Mouse (Mus musculus) heart, postnatal 0 days (tissue): ENCODE data around the gene Kcnab3. TPM values are rescaled to one million over a fixed set of nuclear protein-coding genes. Genes with fewer than 3 reads are reported as not detected.
A peak's percentile ranks its signal among the peaks of the same experiment; 100 is the strongest.

Experiments
- ATAC-seq: fragments of 200-750 bp; cut with Nextera tagmentation; 2 replicates; pipeline ENCODE4 v1.8.0; 2017; ENCODE audit warnings: low read depth, moderate number of reproducible peaks, moderate library complexity; ENCODE audit not compliant: insufficient read depth
- DNase-seq: peaks from one replicate; pipeline ENCODE4 v3.0.0-alpha.2; 2016; ENCODE audit warnings: low spot score
- H3K27ac ChIP-seq: fragments of 300-500 bp; sonication (generic); 2 replicates; pipeline ENCODE4 v1.5.1; 2014; ENCODE audit warnings: low read depth, mild to moderate bottlenecking
- H3K27me3 ChIP-seq: fragments of 300-500 bp; sonication (generic); 2 replicates; pipeline ENCODE4 v1.6.1; 2014; ENCODE audit warnings: low read length, mixed read lengths; ENCODE audit not compliant: control insufficient read depth, insufficient read depth
- H3K36me3 ChIP-seq: fragments of 300-500 bp; sonication (generic); replicated peaks from 2 replicates; pipeline ENCODE4 v1.6.1; 2014; ENCODE audit warnings: low read length, mixed read lengths; ENCODE audit not compliant: control insufficient read depth, insufficient read depth
- H3K4me1 ChIP-seq: fragments of 300-500 bp; sonication (generic); 2 replicates; pipeline ENCODE4 v1.6.1; 2014; ENCODE audit warnings: antibody characterized with exemption; ENCODE audit not compliant: control insufficient read depth, insufficient read depth
- H3K4me2 ChIP-seq: fragments of 300-500 bp; sonication (generic); 2 replicates; pipeline ENCODE4 v1.6.1; 2014; ENCODE audit warnings: low read depth, mild to moderate bottlenecking, low read length, moderate library complexity
- H3K4me3 ChIP-seq: fragments of 300-500 bp; sonication (generic); 2 replicates; pipeline ENCODE4 v1.5.1; 2014; ENCODE audit warnings: low read depth, low read length
- H3K9ac ChIP-seq: fragments of 300-500 bp; sonication (generic); replicated peaks from 2 replicates; pipeline ENCODE4 v1.6.1; 2014; ENCODE audit warnings: low read depth, low read length, mixed read lengths
- H3K9me3 ChIP-seq: fragments of 300-500 bp; sonication (generic); replicated peaks from 2 replicates; pipeline ENCODE4 v1.6.1; 2016; ENCODE audit warnings: low read length; ENCODE audit not compliant: control insufficient read depth
- CTCF ChIP-seq: IDR thresholded peaks from 2 replicates; pipeline ENCODE4 v1.5.1; 2016; ENCODE audit warnings: antibody characterized with exemption, control low read depth, low read depth
- EP300 ChIP-seq: IDR thresholded peaks from 2 replicates; pipeline ENCODE4 v1.6.1; 2016; ENCODE audit warnings: antibody characterized with exemption, low read depth
- WGBS: fragments of 180-500 bp; shearing (Covaris S2); extraction: QIAGEN DNeasy Blood & Tissue Kit; methylation state at CpG from one replicate; pipeline ENCODE4 v1.1.7; 2014; 5-methylcytosine and 5-hydroxymethylcytosine counted together
- polyA plus RNA-seq: library from polyadenylated mRNA; unstranded; fragments of >200 nt; fragmentation: Nextera tagmentation; extraction: Ambion mirVana; gene quantifications from 2 replicates; pipeline ENCODE4 v1.2.1, GENCODE M21; 2015
- total RNA-seq: library from RNA; depleted of rRNA; stranded (reverse); fragments of >200 nt; gene quantifications from 2 replicates; pipeline ENCODE4 v1.2.3, GENCODE M21; 2014; ENCODE audit warnings: low replicate concordance; rRNA removed

Gene Kcnab3
- total RNA-seq (1.1 and 2.8 TPM in 2 replicates), polyA plus RNA-seq (1.1 and 1.4 TPM in 2 replicates)

DNA sequence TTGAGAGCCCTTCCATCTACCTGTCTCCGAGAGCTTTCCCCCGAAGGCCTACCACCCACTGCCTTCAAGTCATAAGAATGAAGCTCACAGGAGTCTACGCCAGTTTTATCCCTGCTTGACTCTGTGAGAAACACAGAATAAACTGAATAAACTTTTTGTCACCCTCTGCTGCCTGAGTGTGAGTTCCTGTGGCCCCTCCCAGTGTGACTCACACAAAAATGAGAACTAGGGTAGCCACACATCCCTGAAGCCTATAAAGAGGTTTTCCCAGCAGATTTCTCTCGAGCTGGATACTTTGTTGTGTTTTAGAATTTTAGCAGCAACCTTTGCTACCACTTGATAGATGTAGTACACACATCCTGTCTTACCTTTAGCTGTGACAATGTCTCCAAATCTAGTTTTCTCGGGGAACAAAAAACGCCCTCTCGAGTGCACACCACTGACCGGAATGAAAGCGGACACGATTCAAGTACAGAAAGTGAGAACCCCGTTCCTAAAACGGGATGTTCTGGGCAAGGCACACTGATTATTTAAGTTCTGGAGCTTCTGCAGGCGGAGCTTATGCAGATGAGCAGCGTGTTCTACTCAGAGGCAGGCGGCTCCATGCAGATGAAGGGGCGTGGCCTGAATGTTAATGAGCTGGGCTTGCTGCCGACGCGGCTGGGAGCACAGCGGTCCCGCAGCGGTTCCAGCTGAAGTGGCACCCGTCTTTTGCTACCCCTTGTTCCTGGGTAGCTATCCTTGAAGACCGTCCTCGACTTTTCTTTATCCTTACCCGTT, at the start of gene Kcnab3:
Kcnab3 (plus strand) TSS at position 631 of the 780 bp plus-strand sequence.
- ATAC-seq (peak; percentile 69), DNase-seq (peak; percentile 95)

GRCm38 (mm10) chr11:69277267-69277666, 48.8 kb upstream of the Kcnab3 start:
- ATAC-seq (no peak), DNase-seq (no peak)
- WGBS: 66% methylated on average over 5 of the region's 5 CpGs
- no peaks in the 10 kb centered on the region for H3K4me1 ChIP-seq
- TF ChIP-seq EP300: no peak
- TF ChIP-seq CTCF: no peak
- H3K4me3 ChIP-seq: no peak overlapping the region
- no peaks in the 10 kb centered on the region for H3K27me3 ChIP-seq
- H3K36me3 ChIP-seq: no peaks in the 10 kb centered on the region
- no peak overlapping the region for H3K4me2 ChIP-seq
- H3K9me3 ChIP-seq: no peaks in the 10 kb centered on the region
- no peak overlapping the region for H3K27ac ChIP-seq
- no peak overlapping the region for H3K9ac ChIP-seq

More for the DNA sequence above, at the start of gene Kcnab3:
- H3K36me3 ChIP-seq: no peaks in the 10 kb centered on the region
- peaks cover 6% of the 10 kb centered on the region; the same call in 1 of the 2 replicates for H3K27me3 ChIP-seq
- no peaks in the 10 kb centered on the region for H3K9me3 ChIP-seq
- peak within 1 kb of the TSS; percentile 65 for H3K4me3 ChIP-seq
- H3K4me2 ChIP-seq: peak within 1 kb of the TSS; percentile 99
- WGBS: 11% methylated on average over 26 of the region's 26 CpGs
- H3K27ac ChIP-seq: peak within 1 kb of the TSS; percentile 49
- TF ChIP-seq EP300 (no peak), CTCF (no peak)
- peaks cover 34% of the 10 kb centered on the region; the same call in 1 of the 2 replicates for H3K4me1 ChIP-seq
- peak within 1 kb of the TSS; percentile 54 for H3K9ac ChIP-seq

DNA sequence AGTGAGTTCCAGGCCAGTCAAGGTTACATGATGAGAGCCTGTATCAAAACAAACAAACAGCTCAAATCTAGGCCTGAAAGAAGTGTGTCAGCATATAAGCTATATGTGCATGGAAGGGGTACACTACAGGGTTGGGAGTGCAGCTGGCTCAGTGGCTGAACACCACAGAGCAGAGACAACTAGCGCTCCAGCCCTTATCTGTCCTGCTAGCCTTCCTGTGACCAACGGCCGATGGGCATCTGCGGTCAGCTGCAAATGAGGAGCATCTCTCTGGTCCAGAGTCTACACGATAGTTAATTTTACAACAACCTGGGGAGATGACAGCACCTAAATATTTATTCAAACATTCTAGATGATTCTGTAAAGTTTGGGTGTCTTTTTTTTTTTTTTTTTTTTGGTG, 34.9 kb upstream of the Kcnab3 start:
- no peak for ATAC-seq
- Histone ChIP-seq H3K27ac (no peak overlapping the region), H3K9ac (no peak overlapping the region), H3K4me2 (no peak overlapping the region), H3K36me3 (no peaks in the 10 kb centered on the region), H3K9me3 (0 out of 2 replicates have a peak, but pooled peaks cover 5% of the 10 kb centered on the region), H3K27me3 (no peaks in the 10 kb centered on the region), H3K4me1 (no peaks in the 10 kb centered on the region), H3K4me3 (no peak overlapping the region)
- no peak for TF ChIP-seq EP300
- TF ChIP-seq CTCF: no peak
- no peak for DNase-seq
- WGBS: 81% methylated on average over 5 of the region's 5 CpGs

GRCm38 (mm10) chr11:69295286-69295685, 30.8 kb upstream of the Kcnab3 start:
- no peaks in the 10 kb centered on the region for H3K9me3 ChIP-seq
- H3K4me3 ChIP-seq: no peak overlapping the region
- H3K27me3 ChIP-seq: no peaks in the 10 kb centered on the region
- peaks cover 7% of the 10 kb centered on the region for H3K36me3 ChIP-seq
- H3K27ac ChIP-seq: no peak overlapping the region
- H3K4me2 ChIP-seq: no peak overlapping the region
- TF ChIP-seq EP300 (no peak), CTCF (no peak)
- no peak for DNase-seq
- H3K4me1 ChIP-seq: no peaks in the 10 kb centered on the region
- H3K9ac ChIP-seq: no peak overlapping the region
- 76% methylated on average over 3 of the region's 3 CpGs for WGBS
- no peak for ATAC-seq

DNA sequence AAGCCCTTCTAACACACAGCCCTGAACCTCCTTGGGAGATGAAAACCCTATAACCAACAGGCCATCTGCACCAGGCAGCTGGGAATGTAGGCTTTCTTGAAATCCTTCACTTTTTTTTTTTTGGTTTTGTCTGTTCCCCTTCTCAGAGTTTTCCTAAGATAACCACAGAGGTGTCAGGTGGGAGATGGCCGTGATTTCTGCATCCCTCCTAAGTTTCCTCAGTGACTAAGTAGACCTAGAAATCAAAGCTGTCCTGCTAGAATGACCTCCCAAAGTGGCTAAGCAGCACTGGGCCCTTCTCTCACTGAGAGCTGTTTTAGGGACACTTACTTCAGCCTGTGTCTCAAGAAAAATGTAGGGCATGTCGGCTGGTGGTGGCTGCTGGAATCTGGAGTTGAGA, 28.3 kb upstream of the Kcnab3 start:
- ATAC-seq (no peak), DNase-seq (no peak)
- peaks cover 21% of the 10 kb centered on the region for H3K36me3 ChIP-seq
- no peak overlapping the region for H3K4me3 ChIP-seq
- no peak overlapping the region for H3K27ac ChIP-seq
- H3K9ac ChIP-seq: no peak overlapping the region
- H3K27me3 ChIP-seq: no peaks in the 10 kb centered on the region
- WGBS: 63% methylated on average over 2 of the region's 2 CpGs
- H3K4me2 ChIP-seq: no peak overlapping the region
- no peaks in the 10 kb centered on the region for H3K9me3 ChIP-seq
- no peak for TF ChIP-seq CTCF
- no peak for TF ChIP-seq EP300
- H3K4me1 ChIP-seq: no peaks in the 10 kb centered on the region

GRCm38 (mm10) chr11:69298231-69298630, 27.8 kb upstream of the Kcnab3 start:
- no peaks in the 10 kb centered on the region for H3K4me1 ChIP-seq
- DNase-seq (no peak), ATAC-seq (no peak)
- H3K27ac ChIP-seq: no peak overlapping the region
- no peak overlapping the region for H3K4me2 ChIP-seq
- WGBS: 66% methylated on average over 7 of the region's 7 CpGs
- H3K36me3 ChIP-seq: peaks cover 25% of the 10 kb centered on the region
- H3K27me3 ChIP-seq: no peaks in the 10 kb centered on the region
- H3K4me3 ChIP-seq: no peak overlapping the region
- no peaks in the 10 kb centered on the region for H3K9me3 ChIP-seq
- TF ChIP-seq EP300 (no peak), CTCF (no peak)
- H3K9ac ChIP-seq: no peak overlapping the region
